Mouse (Mus musculus): ENCODE results near the gene Bbs9. TPM values are rescaled to one million over a fixed set of nuclear protein-coding genes. Genes with fewer than 3 reads are reported as not detected.
A peak's percentile ranks its signal among the peaks of the same experiment; 100 is the strongest.

Bbs9 gene
- polyA plus RNA-seq (2012; ENCODE audit: insufficient read depth, low replicate concordance): 2.3 TPM in 1 of 2 replicates, not detected in the other

GRCm38 (mm10) chr9:22475424-22475868 lies at the start of gene Bbs9:
Bbs9 (plus strand) TSS chr9:22475715.
- peak within 1 kb of the TSS; percentile 93 for H3K4me3 ChIP-seq (replicated peaks)
- H3K27me3 ChIP-seq (replicated peaks): no peaks in the 10 kb centered on the region
- no peaks in the 10 kb centered on the region for H3K36me3 ChIP-seq (replicated peaks; ENCODE audit: low read length)
- TF ChIP-seq FLI1 (IDR thresholded peaks at IDR 0.05; ENCODE audit: low read length) (no peak), GATA1 (IDR thresholded peaks at IDR 0.05; ENCODE audit: borderline replicate concordance, low read length) (no peak)
- H3K9me3 ChIP-seq: no peaks in the 10 kb centered on the region
- H3K4me1 ChIP-seq: peaks cover 21% of the 10 kb centered on the region

GRCm38 (mm10) chr9:22428028-22428665 lies 47.4 kb upstream of the Bbs9 start:
- no peaks in the 10 kb centered on the region for H3K27me3 ChIP-seq (replicated peaks)
- no peaks in the 10 kb centered on the region for H3K36me3 ChIP-seq (replicated peaks; ENCODE audit: low read length)
- H3K9me3 ChIP-seq: peaks cover 8% of the 10 kb centered on the region
- peaks cover 20% of the 10 kb centered on the region for H3K4me1 ChIP-seq
- TF ChIP-seq GATA1 (IDR thresholded peaks at IDR 0.05; ENCODE audit: borderline replicate concordance, low read length): no peak
- no peak for TF ChIP-seq FLI1 (IDR thresholded peaks at IDR 0.05; ENCODE audit: low read length)
- no peak overlapping the region for H3K4me3 ChIP-seq (replicated peaks)

DNA sequence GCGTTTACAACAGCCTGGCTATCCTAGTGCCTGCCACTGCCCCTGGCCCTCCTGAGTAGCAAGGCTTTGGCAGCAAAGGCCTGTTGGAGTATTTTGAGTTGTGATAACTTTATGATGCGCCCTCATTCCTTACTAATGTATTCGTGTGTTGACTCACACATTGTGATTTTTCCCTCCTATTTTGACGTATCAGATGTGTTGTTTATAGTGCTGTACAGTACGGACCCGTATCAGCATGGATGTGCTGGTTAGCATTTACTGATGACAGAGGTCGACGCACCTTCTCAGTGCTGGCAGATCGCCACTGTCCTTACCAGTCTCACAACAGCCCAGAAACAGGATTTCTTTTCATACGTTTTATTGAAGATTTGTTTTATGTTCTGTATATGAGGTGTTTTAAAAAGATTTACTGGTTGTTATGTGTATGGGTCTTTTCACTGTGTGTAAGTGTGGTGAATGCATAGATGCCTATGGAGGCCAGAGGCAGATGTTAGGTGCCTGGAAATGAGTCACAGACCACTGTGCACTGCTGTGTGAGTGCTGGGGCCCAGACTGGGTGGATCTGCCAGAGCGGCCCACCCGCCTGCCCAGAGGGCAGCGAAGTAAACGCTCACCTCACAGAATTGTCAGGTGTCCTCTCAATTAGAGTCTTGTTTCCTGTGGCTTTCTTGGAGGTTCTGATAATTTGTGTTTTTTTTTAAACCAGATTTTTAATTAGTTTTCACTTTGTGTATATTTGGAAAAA lies 46.7 kb upstream of the Bbs9 start:
- TF ChIP-seq FLI1 (IDR thresholded peaks at IDR 0.05; ENCODE audit: low read length): no peak
- no peak for TF ChIP-seq GATA1 (IDR thresholded peaks at IDR 0.05; ENCODE audit: borderline replicate concordance, low read length)
- no peaks in the 10 kb centered on the region for H3K27me3 ChIP-seq (replicated peaks)
- peaks cover 16% of the 10 kb centered on the region for H3K4me1 ChIP-seq
- H3K4me3 ChIP-seq (replicated peaks): no peak overlapping the region
- H3K36me3 ChIP-seq (replicated peaks; ENCODE audit: low read length): no peaks in the 10 kb centered on the region
- H3K9me3 ChIP-seq: peaks cover 8% of the 10 kb centered on the region

GRCm38 (mm10) chr9:22429533-22430241 lies 45.8 kb upstream of the Bbs9 start:
- Histone ChIP-seq H3K4me1 (peaks cover 16% of the 10 kb centered on the region), H3K4me3 (replicated peaks) (peak overlapping the region; percentile 69), H3K36me3 (replicated peaks; ENCODE audit: low read length) (no peaks in the 10 kb centered on the region), H3K9me3 (peaks cover 8% of the 10 kb centered on the region), H3K27me3 (replicated peaks) (no peaks in the 10 kb centered on the region)
- no peak for TF ChIP-seq FLI1 (IDR thresholded peaks at IDR 0.05; ENCODE audit: low read length)
- TF ChIP-seq GATA1 (IDR thresholded peaks at IDR 0.05; ENCODE audit: borderline replicate concordance, low read length): no peak

- no peaks in the 10 kb centered on the region for H3K36me3 ChIP-seq (replicated peaks; ENCODE audit: low read length)
- no peak overlapping the region for H3K4me3 ChIP-seq (replicated peaks)
- no peak for TF ChIP-seq FLI1 (IDR thresholded peaks at IDR 0.05; ENCODE audit: low read length)
- TF ChIP-seq GATA1 (IDR thresholded peaks at IDR 0.05; ENCODE audit: borderline replicate concordance, low read length): no peak
- H3K4me1 ChIP-seq: peaks cover 16% of the 10 kb centered on the region
- H3K9me3 ChIP-seq: peaks cover 8% of the 10 kb centered on the region
- H3K27me3 ChIP-seq (replicated peaks): no peaks in the 10 kb centered on the region
These were observed 45.1 kb upstream of the Bbs9 start for GRCm38 (mm10) chr9:22430315-22430840.

GRCm38 (mm10) chr9:22433221-22433620 lies 42.3 kb upstream of the Bbs9 start:
- Histone ChIP-seq H3K9me3 (peaks cover 8% of the 10 kb centered on the region), H3K4me3 (replicated peaks) (no peak overlapping the region), H3K36me3 (replicated peaks; ENCODE audit: low read length) (no peaks in the 10 kb centered on the region), H3K27me3 (replicated peaks) (no peaks in the 10 kb centered on the region), H3K4me1 (peaks cover 15% of the 10 kb centered on the region)
- TF ChIP-seq GATA1 (IDR thresholded peaks at IDR 0.05; ENCODE audit: borderline replicate concordance, low read length): no peak

- Histone ChIP-seq H3K27me3 (replicated peaks) (no peaks in the 10 kb centered on the region), H3K9me3 (peaks cover 8% of the 10 kb centered on the region), H3K4me1 (peaks cover 7% of the 10 kb centered on the region), H3K36me3 (replicated peaks; ENCODE audit: low read length) (no peaks in the 10 kb centered on the region), H3K4me3 (replicated peaks) (no peak overlapping the region)
- TF ChIP-seq FLI1 (IDR thresholded peaks at IDR 0.05; ENCODE audit: low read length) (no peak), GATA1 (IDR thresholded peaks at IDR 0.05; ENCODE audit: borderline replicate concordance, low read length) (no peak)
These were observed 41.4 kb upstream of the Bbs9 start for GRCm38 (mm10) chr9:22434101-22434500.

- Histone ChIP-seq H3K9me3 (no peaks in the 10 kb centered on the region), H3K4me1 (no peaks in the 10 kb centered on the region), H3K4me3 (replicated peaks) (no peak overlapping the region), H3K36me3 (replicated peaks; ENCODE audit: low read length) (no peaks in the 10 kb centered on the region), H3K27me3 (replicated peaks) (no peaks in the 10 kb centered on the region)
- no peak for TF ChIP-seq GATA1 (IDR thresholded peaks at IDR 0.05; ENCODE audit: borderline replicate concordance, low read length)
- TF ChIP-seq FLI1 (IDR thresholded peaks at IDR 0.05; ENCODE audit: low read length): no peak
These were observed 36.7 kb upstream of the Bbs9 start for GRCm38 (mm10) chr9:22438826-22439225.

DNA sequence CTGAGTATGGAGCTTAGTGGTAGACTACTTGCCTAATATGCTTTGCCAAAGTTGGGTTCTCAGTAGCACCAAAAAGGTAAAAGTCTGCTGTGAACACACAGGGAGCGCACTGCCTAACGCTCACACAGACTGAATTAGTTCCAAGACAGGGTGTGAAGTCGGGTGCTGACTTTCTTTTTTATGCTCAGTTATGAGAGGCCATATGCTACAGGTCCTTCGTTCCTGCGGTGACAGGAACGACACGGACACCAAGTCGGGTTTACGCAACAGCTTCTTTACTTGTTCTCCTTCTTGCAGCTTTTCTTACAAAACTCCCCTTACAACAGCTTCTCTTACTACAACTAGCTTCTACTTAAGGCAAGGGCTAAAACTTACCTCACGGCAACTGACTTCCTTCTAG lies 32.4 kb upstream of the Bbs9 start:
- TF ChIP-seq FLI1 (IDR thresholded peaks at IDR 0.05; ENCODE audit: low read length): no peak
- TF ChIP-seq GATA1 (IDR thresholded peaks at IDR 0.05; ENCODE audit: borderline replicate concordance, low read length): no peak
- no peaks in the 10 kb centered on the region; the same call in 1 of the 2 replicates for H3K4me1 ChIP-seq
- H3K36me3 ChIP-seq (replicated peaks; ENCODE audit: low read length): peaks cover 26% of the 10 kb centered on the region
- no peaks in the 10 kb centered on the region for H3K9me3 ChIP-seq
- H3K27me3 ChIP-seq (replicated peaks): no peaks in the 10 kb centered on the region
- no peak overlapping the region for H3K4me3 ChIP-seq (replicated peaks)
